Mouse (Mus musculus): ENCODE measurements around the gene Slc26a3.

GRCm38 (mm10) chr12:31486431-31486830 is 95.8 kb downstream of the Slc26a3 start:
- TF ChIP-seq CTCF (IDR thresholded peaks at IDR 0.05; ENCODE audit: low read depth, low read length) (no peak), POLR2A (IDR thresholded peaks at IDR 0.05; ENCODE audit: extremely low read depth, insufficient read depth, low read length) (no peak)

Data from liver, adult 2 months (tissue).